Mouse (Mus musculus) left cerebral cortex, postnatal 10 days (tissue): ENCODE results near the gene Olfr893. TPM values are rescaled to one million over a fixed set of nuclear protein-coding genes. Genes with fewer than 3 reads are reported as not detected.
"Not testable (repeated sequence)": the region's sequence is repeated elsewhere in the genome, so short reads cannot be mapped to it uniquely, and the experiment has no call there.

ENCODE experiments used
- DNase-seq, 2 experiments: peaks; one replicate each; pipeline ENCODE4 v3.0.0; 2021 to 2022; ENCODE audit warnings: low spot score in 2 of 2, mixed read lengths in 1 of 2; ENCODE audit errors: extremely low spot score in 1 of 2
- intact Hi-C: fragments of 180-260 bp; cut with DNase I; formaldehyde crosslinking; loops from one replicate; pipeline ENCODE4 v1.15.1; 2025
- total RNA-seq, 2 experiments: library from RNA; stranded (reverse); gene quantifications; 2 replicates each; pipeline ENCODE4 v1.2.3; 2021

The Olfr893 gene
- not detected for total RNA-seq

GRCm38 (mm10) chr9:38208065-38208464 lies at the start of gene Olfr893:
TSS of gene Olfr893 (plus strand) at chr9:38208365.
- DNase-seq, result no peak
- intact Hi-C loops, result no loop called here

GRCm38 (mm10) chr9:38168341-38168740 lies 39.8 kb upstream of the Olfr893 start:
- DNase-seq, intact Hi-C loops: not testable (repeated sequence)

GRCm38 (mm10) chr9:38180721-38181120 lies 27.4 kb upstream of the Olfr893 start, which contains the start of gene Olfr891:
TSS of gene Olfr891 (minus strand) at chr9:38180821.
- no peak for DNase-seq
- intact Hi-C loops, result no loop called here

GRCm38 (mm10) chr9:38217755-38218154 lies 9.6 kb downstream of the Olfr893 start, which contains the start of gene Olfr894:
TSS of gene Olfr894 (plus strand) at chr9:38218055.
- DNase-seq, result no peak
- intact Hi-C loops, result no loop called here

GRCm38 (mm10) chr9:38252474-38252873 lies 44.3 kb downstream of the Olfr893 start, which contains the start of gene Olfr143:
TSS of gene Olfr143 (plus strand) at chr9:38252774.
- intact Hi-C loops, result no loop called here

More at GRCm38 (mm10) chr9:38252474-38252873, 44.3 kb downstream of the Olfr893 start, which contains the start of gene Olfr143:
- DNase-seq, result no peak

Other genes starting within 250 kb of the Olfr893 start
- not detected for gene Olfr881, start 216.5 kb upstream of the Olfr893 start, total RNA-seq
- not detected for gene Olfr883, start 182.6 kb upstream of the Olfr893 start, total RNA-seq
- gene Olfr884, start 161.8 kb upstream of the Olfr893 start, total RNA-seq, result not detected
- not detected for gene Olfr885, start 147.0 kb upstream of the Olfr893 start, total RNA-seq
- gene Olfr887, start 124.3 kb upstream of the Olfr893 start, total RNA-seq, result under 1 TPM in 1 of 2 experiments, not detected in 1; 0.06 TPM
- not detected for gene Olfr888, start 100.2 kb upstream of the Olfr893 start, total RNA-seq
- not detected for gene Olfr889, start 93.2 kb upstream of the Olfr893 start, total RNA-seq
- gene Olfr890, start 65.8 kb upstream of the Olfr893 start, total RNA-seq, result not detected
- not detected for gene Olfr891, start 27.5 kb upstream of the Olfr893 start, total RNA-seq
- gene Olfr894, start 9.7 kb downstream of the Olfr893 start, total RNA-seq, result not detected
- gene Olfr143, start 44.4 kb downstream of the Olfr893 start, total RNA-seq, result not detected
- gene Olfr895, start 59.5 kb downstream of the Olfr893 start, total RNA-seq, result not detected
- gene Olfr896-ps1, start 82.7 kb downstream of the Olfr893 start, total RNA-seq, result not detected
- not detected for gene Olfr25, start 120.7 kb downstream of the Olfr893 start, total RNA-seq
- not detected for gene Olfr898, start 140.0 kb downstream of the Olfr893 start, total RNA-seq
- gene Olfr250, start 158.5 kb downstream of the Olfr893 start, total RNA-seq, result not detected
- gene Olfr251, start 168.7 kb downstream of the Olfr893 start, total RNA-seq, result not detected
- not detected for gene Olfr147, start 193.3 kb downstream of the Olfr893 start, total RNA-seq
- not detected for gene Olfr901, start 221.1 kb downstream of the Olfr893 start, total RNA-seq
- not detected for gene Olfr902, start 239.3 kb downstream of the Olfr893 start, total RNA-seq